Mouse (Mus musculus): ENCODE results near the gene Prdm8. TPM values are rescaled to one million over a fixed set of nuclear protein-coding genes. Genes with fewer than 3 reads are reported as not detected.

Prdm8 gene
- polyA plus RNA-seq, 1 experiment from 2014 or later: 0.21 TPM

DNA sequence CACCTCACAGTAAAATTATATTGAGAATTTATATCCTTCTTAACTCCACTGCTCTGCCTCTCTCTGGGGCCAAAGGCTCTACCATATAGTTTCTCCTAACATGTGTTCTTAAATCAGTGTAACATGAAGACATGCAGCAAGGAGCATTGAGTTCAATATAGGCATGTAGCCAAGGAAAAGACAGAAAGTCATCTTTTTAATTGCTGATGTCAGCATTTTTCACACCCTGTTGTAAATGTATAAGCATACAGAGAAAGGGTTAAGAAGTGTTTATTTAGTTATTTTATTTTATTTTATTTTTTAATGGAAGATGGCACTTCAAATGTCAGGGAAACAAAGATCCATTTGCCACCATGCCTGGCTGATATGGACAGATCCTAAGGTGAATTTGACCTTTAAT is 6.7 kb downstream of the Prdm8 start:
- H3K27me3 ChIP-seq: peaks cover 99% of the 10 kb centered on the region
- ATAC-seq (ENCODE audit: insufficient number of reproducible peaks, insufficient read depth, low FRiP score, low TSS enrichment, low read depth): no peak
- H3K27ac ChIP-seq: no peak overlapping the region
- H3K4me2 ChIP-seq: no peak overlapping the region
- H3K9ac ChIP-seq: no peak overlapping the region
- no peaks in the 10 kb centered on the region for H3K36me3 ChIP-seq
- no peaks in the 10 kb centered on the region for H3K9me3 ChIP-seq
- peaks cover 23% of the 10 kb centered on the region for H3K4me1 ChIP-seq
- no peak overlapping the region for H3K4me3 ChIP-seq

DNA sequence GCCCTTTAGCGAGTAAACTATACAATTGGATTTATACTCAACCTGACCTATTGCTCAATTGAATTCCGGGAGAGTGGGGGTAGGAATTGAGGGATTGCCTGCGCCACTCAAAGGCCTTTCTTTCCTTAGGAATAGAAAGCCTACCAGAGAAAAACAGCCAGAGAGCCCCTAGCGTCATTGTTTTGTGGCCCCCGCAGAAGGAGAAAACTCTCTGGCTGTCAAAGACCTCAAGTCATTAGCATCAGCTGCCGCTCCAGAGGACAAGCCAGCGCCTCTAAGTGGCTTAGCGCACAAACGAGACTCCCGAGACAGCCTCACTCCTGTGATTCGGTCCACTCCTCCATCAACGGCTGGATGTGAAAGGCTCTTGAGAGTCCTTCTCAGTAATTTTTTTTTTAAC is 12.6 kb downstream of the Prdm8 start:
- Histone ChIP-seq H3K9ac (no peak overlapping the region), H3K27me3 (peaks cover 99% of the 10 kb centered on the region), H3K4me1 (peaks cover 14% of the 10 kb centered on the region), H3K9me3 (no peaks in the 10 kb centered on the region), H3K4me3 (no peak overlapping the region), H3K27ac (no peak overlapping the region), H3K36me3 (no peaks in the 10 kb centered on the region), H3K4me2 (no peak overlapping the region)
- no peak for ATAC-seq (ENCODE audit: insufficient number of reproducible peaks, insufficient read depth, low FRiP score, low TSS enrichment, low read depth)
- under 1% methylated on average over 12 of the region's 12 CpGs for WGBS

DNA sequence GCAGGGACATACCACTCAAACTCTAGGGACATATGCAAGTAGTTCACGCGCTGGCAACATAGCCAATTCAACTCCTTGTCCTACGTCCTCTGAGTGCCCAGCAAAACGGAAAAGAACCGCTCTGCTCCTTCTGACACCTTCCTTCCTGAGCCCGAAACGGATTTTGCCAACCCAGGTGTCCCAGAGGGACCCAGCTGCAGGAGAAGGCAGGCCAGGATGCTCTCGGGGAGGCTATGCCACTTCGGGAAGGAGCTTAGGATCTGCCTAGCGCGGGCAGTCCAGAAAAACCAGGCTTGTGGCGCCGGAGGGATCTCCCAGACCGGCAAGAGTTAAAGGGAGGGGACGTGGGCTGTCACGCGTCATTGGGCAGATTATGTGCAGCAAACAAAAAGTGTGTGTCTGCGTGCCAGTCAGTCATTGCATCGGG is 13.5 kb downstream of the Prdm8 start:
- no peak for ATAC-seq (ENCODE audit: insufficient number of reproducible peaks, insufficient read depth, low FRiP score, low TSS enrichment, low read depth)
- WGBS: 0% methylated on average over 19 of the region's 19 CpGs
- H3K9me3 ChIP-seq: no peaks in the 10 kb centered on the region
- peak overlapping the region; percentile 37 for H3K4me2 ChIP-seq
- 0 out of 2 replicates have a peak overlapping the region, but pooled peaks have one; percentile 11 for H3K9ac ChIP-seq
- peak overlapping the region; percentile 20 for H3K4me3 ChIP-seq
- peaks cover 99% of the 10 kb centered on the region for H3K27me3 ChIP-seq
- peaks cover 21% of the 10 kb centered on the region for H3K4me1 ChIP-seq
- H3K36me3 ChIP-seq: no peaks in the 10 kb centered on the region
- H3K27ac ChIP-seq: no peak overlapping the region

DNA sequence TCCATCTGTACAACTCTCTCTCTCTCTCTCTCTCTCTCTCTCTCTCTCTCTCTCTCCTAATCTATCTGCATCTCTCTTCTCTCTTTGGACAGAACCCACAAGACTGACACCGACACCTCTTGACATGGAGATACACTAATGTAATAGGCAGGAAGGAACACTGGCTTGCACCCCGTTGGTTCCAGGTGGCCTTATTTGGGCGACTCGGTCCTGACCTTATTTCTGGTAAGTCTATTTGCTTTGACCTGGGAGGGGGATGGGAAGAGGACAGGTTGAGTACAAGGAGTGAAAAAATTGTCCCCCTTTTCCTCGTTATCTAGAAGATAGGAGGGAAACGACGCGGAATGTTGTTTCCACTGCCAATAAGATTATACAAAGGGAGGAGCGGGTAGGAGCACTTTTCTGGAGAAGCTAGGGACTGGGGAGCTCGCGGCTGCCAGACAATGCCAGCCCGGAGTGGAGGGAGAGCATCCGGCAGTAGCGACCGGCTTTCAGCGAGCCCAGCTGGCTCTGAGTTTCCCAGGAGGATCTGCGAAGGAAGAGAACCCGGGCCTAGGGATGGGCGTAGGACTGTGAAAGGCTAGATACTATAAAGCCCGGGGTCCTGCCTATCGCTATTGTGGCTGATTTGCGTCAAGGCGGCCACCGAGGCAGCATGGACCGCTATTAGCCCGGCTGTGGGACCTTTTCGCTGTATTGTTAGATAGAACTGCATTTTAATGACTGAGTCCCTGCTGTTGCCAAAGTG is 14.1 kb downstream of the Prdm8 start:
- no peak for ATAC-seq (ENCODE audit: insufficient number of reproducible peaks, insufficient read depth, low FRiP score, low TSS enrichment, low read depth)
- Histone ChIP-seq H3K4me1 (peaks cover 26% of the 10 kb centered on the region), H3K4me3 (peak overlapping the region; percentile 20), H3K9me3 (no peaks in the 10 kb centered on the region), H3K27ac (no peak overlapping the region), H3K27me3 (peaks cover 99% of the 10 kb centered on the region), H3K36me3 (no peaks in the 10 kb centered on the region), H3K4me2 (peak overlapping the region; percentile 37), H3K9ac (no peak overlapping the region)
- WGBS: under 1% methylated on average over 27 of the region's 27 CpGs

DNA sequence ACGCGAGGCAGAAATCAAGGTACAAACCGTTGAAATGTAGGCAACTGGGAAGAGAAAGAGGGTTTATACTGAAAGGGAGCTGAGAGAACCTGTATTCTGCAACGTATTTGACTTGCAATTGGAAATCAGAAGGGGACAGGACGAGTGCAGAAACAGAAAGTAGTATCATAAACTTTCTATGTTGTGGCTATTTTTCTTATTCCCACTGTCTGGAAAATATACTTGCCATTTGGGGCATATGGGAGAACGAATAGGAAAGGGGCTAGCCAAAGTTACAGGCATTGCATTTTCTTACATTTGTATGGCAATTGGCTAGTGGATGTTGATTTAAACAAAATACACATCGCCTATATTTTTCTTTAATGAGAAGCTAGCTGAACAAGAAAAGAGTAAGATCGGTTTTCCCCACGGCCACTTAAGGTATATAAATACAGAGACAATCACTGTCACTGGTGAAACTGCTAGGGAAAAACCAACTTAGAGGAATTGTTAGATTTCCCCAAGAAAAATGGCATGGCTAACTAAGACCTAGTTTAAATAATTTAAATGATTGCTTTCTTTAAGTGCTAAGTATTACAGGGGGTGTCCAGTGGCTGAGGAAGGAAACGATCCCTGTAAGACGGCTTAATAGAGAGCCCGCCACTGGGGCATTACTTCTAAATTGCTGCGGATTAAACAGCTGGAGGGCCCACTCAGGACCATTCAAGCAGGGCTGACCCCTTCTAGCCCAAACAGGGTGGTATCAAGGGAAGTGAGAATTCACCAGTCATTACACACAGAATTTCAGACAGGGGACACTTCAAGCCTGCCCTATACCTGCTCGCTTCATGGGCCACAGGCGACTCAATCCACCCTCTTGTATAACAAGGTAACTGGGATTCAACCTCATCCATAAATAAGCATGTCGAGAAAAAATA is 14.9 kb downstream of the Prdm8 start:
- Histone ChIP-seq H3K4me2 (0 out of 2 replicates have a peak overlapping the region, but pooled peaks have one; percentile 37), H3K36me3 (no peaks in the 10 kb centered on the region), H3K9me3 (no peaks in the 10 kb centered on the region), H3K4me1 (peaks cover 33% of the 10 kb centered on the region), H3K27me3 (peaks cover 99% of the 10 kb centered on the region), H3K4me3 (no peak overlapping the region), H3K9ac (no peak overlapping the region), H3K27ac (no peak overlapping the region)
- 1% methylated on average over 16 of the region's 16 CpGs for WGBS
- no peak for ATAC-seq (ENCODE audit: insufficient number of reproducible peaks, insufficient read depth, low FRiP score, low TSS enrichment, low read depth)

DNA sequence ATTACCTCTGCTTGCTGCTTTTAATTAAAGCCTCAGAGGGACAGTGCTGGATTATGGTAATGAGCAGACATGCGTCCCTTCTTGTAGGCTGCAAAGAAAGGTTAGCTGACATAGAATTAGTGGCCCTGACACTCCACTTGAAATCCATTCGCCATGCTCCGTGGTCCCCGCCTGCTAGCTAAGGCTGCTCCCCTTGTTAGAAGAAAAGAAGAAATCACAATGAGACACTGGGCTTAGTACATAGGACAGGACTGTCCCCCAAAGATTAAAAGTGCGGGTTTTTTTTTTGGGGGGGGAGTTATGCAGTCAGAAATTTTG is 15.6 kb downstream of the Prdm8 start:
- H3K27ac ChIP-seq: no peak overlapping the region
- no peaks in the 10 kb centered on the region for H3K9me3 ChIP-seq
- H3K4me1 ChIP-seq: peaks cover 33% of the 10 kb centered on the region
- no peak overlapping the region for H3K4me3 ChIP-seq
- H3K36me3 ChIP-seq: no peaks in the 10 kb centered on the region
- no peak for ATAC-seq (ENCODE audit: insufficient number of reproducible peaks, insufficient read depth, low FRiP score, low TSS enrichment, low read depth)
- H3K27me3 ChIP-seq: peaks cover 99% of the 10 kb centered on the region
- no peak overlapping the region for H3K4me2 ChIP-seq
- under 1% methylated on average over 5 of the region's 5 CpGs for WGBS
- no peak overlapping the region for H3K9ac ChIP-seq

DNA sequence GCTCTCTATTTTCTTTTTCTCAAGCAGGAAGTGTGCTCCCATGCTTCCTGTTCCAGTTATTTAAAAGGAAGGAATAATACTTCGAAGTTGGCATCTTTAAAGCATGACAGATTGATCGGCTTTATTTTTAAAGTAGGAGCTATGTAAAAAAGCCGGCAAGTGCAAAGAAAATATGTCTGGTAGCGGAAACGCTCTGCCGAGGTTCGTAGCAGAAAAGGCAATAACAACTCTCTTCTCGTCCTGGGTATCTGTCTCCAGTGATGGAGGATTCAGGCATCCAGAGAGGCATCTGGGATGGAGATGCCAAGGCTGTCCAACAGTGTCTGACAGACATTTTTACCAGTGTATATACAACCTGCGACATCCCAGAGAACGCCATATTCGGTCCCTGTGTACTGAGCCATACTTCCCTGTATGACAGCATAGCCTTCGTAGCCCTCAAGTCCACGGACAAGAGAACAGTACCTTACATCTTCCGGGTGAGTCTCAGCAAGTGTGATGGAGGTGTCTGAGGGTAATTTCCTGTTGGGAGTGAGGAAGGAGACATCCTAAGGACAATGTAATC is 16.1 kb downstream of the Prdm8 start:
- ATAC-seq (ENCODE audit: insufficient number of reproducible peaks, insufficient read depth, low FRiP score, low TSS enrichment, low read depth): no peak
- no peak overlapping the region; the same call in 1 of the 2 replicates for H3K4me2 ChIP-seq
- peaks cover 33% of the 10 kb centered on the region for H3K4me1 ChIP-seq
- no peaks in the 10 kb centered on the region for H3K9me3 ChIP-seq
- peaks cover 99% of the 10 kb centered on the region for H3K27me3 ChIP-seq
- no peak overlapping the region; the same call in 1 of the 2 replicates for H3K4me3 ChIP-seq
- H3K36me3 ChIP-seq: no peaks in the 10 kb centered on the region
- 1% methylated on average over 14 of the region's 14 CpGs for WGBS
- H3K27ac ChIP-seq: no peak overlapping the region
- no peak overlapping the region for H3K9ac ChIP-seq

DNA sequence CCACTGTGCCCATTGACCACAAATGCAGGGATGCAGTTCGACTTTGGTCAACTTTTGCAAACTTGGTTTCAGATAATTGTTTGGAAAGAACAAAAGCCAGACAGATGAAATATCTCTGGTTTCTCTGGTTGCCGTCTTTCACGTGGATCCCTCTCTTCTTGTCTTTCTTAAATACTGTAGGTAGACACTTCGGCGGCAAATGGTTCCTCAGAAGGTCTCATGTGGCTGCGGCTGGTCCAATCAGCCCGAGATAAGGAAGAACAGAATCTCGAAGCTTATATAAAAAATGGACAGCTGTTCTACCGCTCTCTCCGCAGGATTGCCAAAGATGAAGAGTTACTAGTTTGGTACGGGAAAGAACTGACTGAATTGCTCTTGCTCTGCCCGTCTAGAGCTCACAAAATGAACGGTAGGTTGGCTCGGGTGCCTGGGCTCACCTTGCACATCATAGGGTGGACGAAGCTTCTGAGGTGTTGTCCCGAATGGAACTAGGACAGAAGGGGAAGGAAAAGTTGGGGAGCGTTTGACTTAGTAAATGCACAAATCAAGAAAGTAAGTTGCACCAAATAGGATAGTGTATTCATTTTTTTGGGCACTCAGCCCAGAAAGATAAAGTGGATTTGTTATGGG is 17.4 kb downstream of the Prdm8 start:
- Histone ChIP-seq H3K36me3 (no peaks in the 10 kb centered on the region), H3K27ac (no peak overlapping the region), H3K4me1 (peaks cover 35% of the 10 kb centered on the region), H3K9ac (no peak overlapping the region), H3K9me3 (no peaks in the 10 kb centered on the region), H3K27me3 (peaks cover 99% of the 10 kb centered on the region), H3K4me2 (no peak overlapping the region), H3K4me3 (no peak overlapping the region)
- no peak for ATAC-seq (ENCODE audit: insufficient number of reproducible peaks, insufficient read depth, low FRiP score, low TSS enrichment, low read depth)
- whole genome bisulfite sequencing: 2% methylated on average over 17 of the region's 17 CpGs

DNA sequence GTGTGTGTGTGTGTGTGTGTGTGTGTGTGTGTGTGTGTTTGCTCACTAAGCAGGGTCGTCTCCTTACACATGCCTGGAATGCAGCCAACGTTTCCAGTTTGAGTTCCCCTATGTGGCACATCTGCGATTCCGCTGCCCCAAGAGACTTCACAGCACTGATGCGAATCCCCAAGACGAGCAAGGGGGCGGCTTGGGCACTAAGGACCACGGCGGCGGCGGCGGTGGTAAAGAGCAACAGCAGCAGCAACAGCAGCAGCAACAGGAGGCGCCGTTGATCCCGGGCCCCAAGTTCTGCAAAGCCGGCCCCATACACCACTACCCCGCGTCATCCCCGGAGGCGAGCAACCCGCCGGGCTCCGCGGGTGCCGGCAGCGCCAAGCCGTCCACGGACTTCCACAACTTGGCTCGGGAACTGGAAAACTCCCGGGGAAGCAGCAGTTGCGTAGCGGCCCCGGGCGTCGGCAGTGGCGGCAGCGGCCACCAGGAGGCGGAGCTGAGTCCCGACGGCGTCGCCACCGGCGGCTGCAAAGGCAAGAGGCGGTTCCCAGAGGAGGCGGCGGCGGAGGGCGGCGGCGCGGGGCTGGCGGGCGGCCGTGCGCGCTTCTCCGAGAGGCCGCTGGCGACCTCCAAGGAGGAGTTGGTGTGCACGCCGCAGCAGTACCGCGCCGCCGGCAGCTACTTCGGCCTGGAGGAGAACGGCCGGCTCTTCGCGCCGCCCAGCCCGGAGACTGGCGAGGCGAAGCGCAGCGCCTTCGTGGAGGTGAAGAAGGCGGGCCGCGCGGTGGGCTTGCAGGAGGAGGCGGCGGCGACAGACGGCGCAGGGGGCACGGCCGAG is 18.2 kb downstream of the Prdm8 start:
- Histone ChIP-seq H3K27me3 (peaks cover 99% of the 10 kb centered on the region), H3K27ac (no peak overlapping the region), H3K9me3 (no peaks in the 10 kb centered on the region), H3K9ac (peak overlapping the region; percentile 64), H3K4me1 (peaks cover 41% of the 10 kb centered on the region), H3K4me2 (peak overlapping the region; percentile 92), H3K36me3 (no peaks in the 10 kb centered on the region), H3K4me3 (peak overlapping the region; percentile 57)
- ATAC-seq (ENCODE audit: insufficient number of reproducible peaks, insufficient read depth, low FRiP score, low TSS enrichment, low read depth): peak; percentile 44; the same call in 1 of the 2 replicates
- WGBS: under 1% methylated on average over 82 of the region's 89 CpGs

DNA sequence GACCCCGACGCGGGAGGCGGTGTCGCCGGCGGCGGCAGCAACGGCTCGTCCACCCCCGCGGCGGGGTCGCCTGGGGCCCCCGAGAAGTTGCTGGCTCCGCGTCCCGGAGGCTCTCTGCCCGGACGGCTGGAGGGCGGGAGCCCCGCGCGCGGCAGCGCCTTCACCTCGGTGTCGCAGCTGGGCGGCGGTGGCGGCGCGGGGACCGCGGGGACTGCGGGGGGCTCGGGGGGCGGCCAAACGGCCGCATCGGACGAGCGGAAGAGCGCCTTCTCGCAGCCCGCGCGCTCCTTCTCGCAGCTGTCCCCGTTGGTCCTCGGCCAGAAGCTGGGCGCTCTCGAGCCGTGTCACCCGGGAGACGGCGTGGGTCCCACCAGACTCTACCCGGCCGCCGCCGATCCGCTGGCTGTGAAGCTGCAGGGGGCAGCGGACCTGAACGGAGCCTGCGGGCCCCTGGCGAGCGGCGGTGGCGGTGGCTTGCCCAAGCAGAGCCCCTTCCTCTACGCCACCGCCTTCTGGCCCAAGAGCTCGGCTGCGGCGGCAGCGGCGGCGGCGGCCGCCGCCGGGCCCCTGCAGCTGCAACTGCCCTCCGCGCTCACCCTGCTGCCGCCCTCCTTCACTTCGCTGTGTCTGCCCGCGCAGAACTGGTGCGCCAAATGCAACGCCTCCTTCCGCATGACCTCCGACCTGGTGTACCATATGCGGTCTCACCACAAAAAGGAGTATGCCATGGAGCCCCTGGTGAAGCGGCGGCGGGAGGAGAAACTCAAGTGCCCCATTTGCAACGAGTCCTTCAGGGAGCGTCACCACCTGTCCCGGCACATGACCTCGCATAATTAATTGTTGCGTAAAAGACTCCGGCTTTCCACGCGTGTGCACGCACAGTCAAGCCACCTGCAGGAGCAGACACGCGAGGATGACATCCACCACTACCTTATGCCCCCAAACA is 19.1 kb downstream of the Prdm8 start:
- H3K9me3 ChIP-seq: no peaks in the 10 kb centered on the region
- peak overlapping the region; percentile 57 for H3K4me3 ChIP-seq
- no peaks in the 10 kb centered on the region for H3K36me3 ChIP-seq
- peaks cover 99% of the 10 kb centered on the region for H3K27me3 ChIP-seq
- no peak overlapping the region for H3K27ac ChIP-seq
- ATAC-seq (ENCODE audit: insufficient number of reproducible peaks, insufficient read depth, low FRiP score, low TSS enrichment, low read depth): peak; percentile 21; the same call in 1 of the 2 replicates
- H3K4me1 ChIP-seq: peaks cover 32% of the 10 kb centered on the region
- under 1% methylated on average over 65 of the region's 106 CpGs for WGBS
- peak overlapping the region; percentile 92 for H3K4me2 ChIP-seq
- H3K9ac ChIP-seq: peak overlapping the region; percentile 64

Data from embryonic facial prominence, embryonic 13.5 days (tissue).